Mouse (Mus musculus): ENCODE results near the gene Tec.

- TF ChIP-seq CTCF (conservative IDR thresholded peaks at IDR 0.05 in 1 of 2, IDR thresholded peaks at IDR 0.05 in 1 of 2; ENCODE audit: low read depth in 2 of 2, low read length in 2 of 2) (no peak), GABPA (IDR thresholded peaks at IDR 0.05; ENCODE audit: insufficient replicate concordance, low read depth, low read length) (no peak), SMC3 (IDR thresholded peaks at IDR 0.05; ENCODE audit: low read depth, low read length) (no peak), MXI1 (IDR thresholded peaks at IDR 0.05; ENCODE audit: low read depth, low read length) (no peak), POLR2A (IDR thresholded peaks at IDR 0.05; ENCODE audit: low read depth, low read length) (no peak), HCFC1 (IDR thresholded peaks at IDR 0.05; ENCODE audit: low read depth, low read length) (no peak), ZKSCAN1 (IDR thresholded peaks at IDR 0.05; ENCODE audit: borderline replicate concordance, low read depth, low read length) (no peak), NRF1 (IDR thresholded peaks at IDR 0.05; ENCODE audit: low read depth, low read length) (no peak), MYC (IDR thresholded peaks at IDR 0.05; ENCODE audit: low read depth, low read length) (no peak), MAFK (IDR thresholded peaks at IDR 0.05; ENCODE audit: insufficient replicate concordance, low read length) (no peak)
Measured at GRCm38 (mm10) chr5:72747384-72747783, 120.9 kb downstream of the Tec start.

Data from CH12.LX (cell line).